Mouse (Mus musculus): Measurements from ENCODE around the gene Lig4. TPM values are rescaled to one million over a fixed set of nuclear protein-coding genes. Genes with fewer than 3 reads are reported as not detected.

The Lig4 gene
- total RNA-seq, 2 experiments from 2014 or later = 12.1 to 12.9 TPM

DNA sequence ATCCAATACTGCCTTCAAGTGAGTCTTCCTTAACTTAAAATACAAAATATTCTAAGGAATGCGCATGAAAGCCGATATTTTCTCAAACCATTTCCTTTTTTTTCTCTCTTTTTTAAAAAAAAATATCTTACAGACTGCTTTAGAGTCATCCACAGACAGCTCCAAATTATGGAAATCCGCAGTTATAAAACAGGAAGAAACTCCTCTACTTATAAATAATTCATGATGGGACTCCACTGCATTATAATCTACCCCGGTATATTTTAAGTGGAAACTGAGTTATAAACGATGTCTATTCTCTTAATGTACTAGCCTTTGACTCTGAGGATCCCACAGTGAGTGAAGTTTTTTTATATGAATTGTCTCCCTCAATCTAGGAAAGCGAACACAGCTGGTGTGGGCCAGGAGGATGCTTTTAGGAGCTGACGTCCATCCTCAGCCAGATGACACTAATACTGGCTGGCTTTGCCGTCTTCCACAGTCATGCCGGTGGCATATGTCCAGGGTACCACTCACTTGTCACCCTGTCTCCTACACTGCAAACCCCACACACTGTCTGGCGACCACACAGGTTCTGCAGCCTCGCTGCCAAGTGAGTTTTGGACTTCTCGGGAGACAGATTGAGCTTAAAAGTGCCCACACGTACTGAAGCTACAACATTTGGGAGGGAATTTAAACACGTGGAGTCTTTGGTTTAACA is 47.6 kb downstream of the Lig4 start:
- DNase-seq = peak; percentile 33 to 34

Other genes with a start within 250 kb of the Lig4 start
- gene Fam155a, start 206.5 kb downstream of the Lig4 start, total RNA-seq (2021) = 100 to 1,000 TPM; 115 to 118 TPM
- not detected for gene Gm10217, start 113.4 kb downstream of the Lig4 start, total RNA-seq (2021)
- gene Abhd13, start within 50 bp of the Lig4 start, total RNA-seq (2021) = 10 to 100 TPM; 28.7 to 30.1 TPM
- gene Tnfsf13b, start 28.8 kb upstream of the Lig4 start, total RNA-seq (2021) = 1 to 10 TPM; 2.1 to 3.0 TPM
- 10 to 100 TPM; 21.0 to 22.7 TPM for gene Myo16, start 176.2 kb upstream of the Lig4 start, total RNA-seq (2021)

Measured in layer of hippocampus, postnatal 36 days (tissue).